Mouse (Mus musculus) MEL (cell line): Measurements from ENCODE around the gene Exoc6b. TPM values are rescaled to one million over a fixed set of nuclear protein-coding genes. Genes with fewer than 3 reads are reported as not detected.

Source experiments
- DNase-seq: peaks from one replicate; pipeline ENCODE4 v3.0.0; 2011; ENCODE audit warnings: low read depth, low spot score
- H3K27ac ChIP-seq: 2 replicates; pipeline ENCODE4 v1.5.1; 2012; ENCODE audit warnings: low read depth, mild to moderate bottlenecking, control low read depth, low read length, moderate library complexity; ENCODE audit not compliant: control insufficient read depth
- H3K27me3 ChIP-seq, 2 experiments: fragments of 150-350 bp in 1 of 2; sonication (generic) in 1 of 2; 2 replicates each; pipeline ENCODE4 v1.6.1; 2012; ENCODE audit warnings: low read length in 2 of 2, mild to moderate bottlenecking in 2 of 2, improper control_type of control experiment in 1 of 2, moderate library complexity in 1 of 2; ENCODE audit not compliant: insufficient read depth in 2 of 2, control insufficient read depth in 1 of 2
- H3K36me3 ChIP-seq, 2 experiments: 2 replicates each; pipeline ENCODE4 v1.6.1; 2012 to 2014; ENCODE audit warnings: low read length in 2 of 2, improper control_type of control experiment in 1 of 2, inconsistent platforms in 1 of 2, mild to moderate bottlenecking in 1 of 2; ENCODE audit not compliant: insufficient read depth in 2 of 2, control insufficient read depth in 1 of 2
- H3K4me1 ChIP-seq, 2 experiments: fragments of 150-350 bp in 1 of 2; sonication (generic) in 1 of 2; 2 replicates each; pipeline ENCODE4 v1.6.1; 2012; ENCODE audit warnings: low read length in 2 of 2, improper control_type of control experiment in 1 of 2, mild to moderate bottlenecking in 1 of 2; ENCODE audit not compliant: insufficient read depth in 2 of 2, control insufficient read depth in 1 of 2
- H3K4me3 ChIP-seq, 2 experiments: fragments of 150-350 bp in 1 of 2; sonication (generic) in 1 of 2; 2 replicates each; pipeline ENCODE4 v1.5.1; 2012; ENCODE audit warnings: low read depth in 2 of 2, low read length in 2 of 2, mild to moderate bottlenecking in 2 of 2, moderate library complexity in 2 of 2, control low read depth in 1 of 2, improper control_type of control experiment in 1 of 2; ENCODE audit not compliant: control insufficient read depth in 1 of 2, insufficient read depth in 1 of 2
- H3K79me2 ChIP-seq: 2 replicates; pipeline ENCODE4 v1.6.1; 2012; ENCODE audit warnings: mild to moderate bottlenecking, low read length, moderate library complexity; ENCODE audit not compliant: control insufficient read depth, poor library complexity, insufficient read depth
- H3K9ac ChIP-seq: 2 replicates; pipeline ENCODE4 v1.6.1; 2012; ENCODE audit warnings: low read depth, mild to moderate bottlenecking, control low read depth, low read length, moderate library complexity; ENCODE audit not compliant: control insufficient read depth, poor library complexity, severe bottlenecking
- H3K9me3 ChIP-seq: fragments of 150-350 bp; sonication (generic); replicated peaks from 2 replicates; pipeline ENCODE4 v1.6.1; 2012; ENCODE audit warnings: mild to moderate bottlenecking, low read length, improper control_type of control experiment, moderate library complexity; ENCODE audit not compliant: insufficient read depth
- CHD1 ChIP-seq: IDR thresholded peaks from 2 replicates; pipeline ENCODE4 v1.6.1; 2012; ENCODE audit warnings: low read depth, mild to moderate bottlenecking, inconsistent platforms, low read length, improper control_type of control experiment
- E2F4 ChIP-seq: IDR thresholded peaks from 2 replicates; pipeline ENCODE4 v1.6.1; 2011; ENCODE audit warnings: low read depth, low read length, improper control_type of control experiment, borderline replicate concordance
- ELF1 ChIP-seq: IDR thresholded peaks from 2 replicates; pipeline ENCODE4 v1.6.1; 2014; ENCODE audit warnings: low read depth, mild to moderate bottlenecking, inconsistent platforms, low read length, improper control_type of control experiment, moderate library complexity
- EP300 ChIP-seq, 2 experiments: IDR thresholded peaks; 2 replicates each; pipeline ENCODE4 v1.6.1; 2011; ENCODE audit warnings: improper control_type of control experiment in 2 of 2, low read length in 2 of 2, low read depth in 1 of 2, mild to moderate bottlenecking in 1 of 2
- GABPA ChIP-seq: IDR thresholded peaks from 2 replicates; pipeline ENCODE4 v1.6.1; 2012; ENCODE audit warnings: low read depth, mild to moderate bottlenecking, inconsistent platforms, low read length, improper control_type of control experiment, moderate library complexity
- GATA1 ChIP-seq: IDR thresholded peaks from 2 replicates; pipeline ENCODE4 v1.6.1; 2011; ENCODE audit warnings: low read depth, low read length, improper control_type of control experiment
- JUND ChIP-seq: IDR thresholded peaks from 2 replicates; pipeline ENCODE4 v1.6.1; 2011; ENCODE audit warnings: low read depth, mild to moderate bottlenecking, improper control_type of control experiment, low read length
- KAT2A ChIP-seq: conservative IDR thresholded peaks from 2 replicates; pipeline ENCODE4 v1.6.1; 2012; ENCODE audit warnings: low read depth, low read length, improper control_type of control experiment, inconsistent platforms
- MAFK ChIP-seq: IDR thresholded peaks from 2 replicates; pipeline ENCODE4 v1.6.1; 2011; ENCODE audit warnings: low read depth, mild to moderate bottlenecking, low read length, improper control_type of control experiment, borderline replicate concordance
- MAZ ChIP-seq: IDR thresholded peaks from 2 replicates; pipeline ENCODE4 v1.6.1; 2012; ENCODE audit warnings: low read depth, mild to moderate bottlenecking, inconsistent platforms, low read length, improper control_type of control experiment
- MXI1 ChIP-seq: IDR thresholded peaks from 2 replicates; pipeline ENCODE4 v1.6.1; 2011; ENCODE audit warnings: mild to moderate bottlenecking, low read depth, low read length, improper control_type of control experiment
- NELFE ChIP-seq: IDR thresholded peaks from 2 replicates; pipeline ENCODE4 v1.6.1; 2011; ENCODE audit warnings: low read depth, low read length, improper control_type of control experiment
- RAD21 ChIP-seq: IDR thresholded peaks from 2 replicates; pipeline ENCODE4 v1.6.1; 2011; ENCODE audit warnings: mild to moderate bottlenecking, low read depth, low read length, improper control_type of control experiment
- RCOR1 ChIP-seq: IDR thresholded peaks from 2 replicates; pipeline ENCODE4 v1.6.1; 2012; ENCODE audit warnings: low read depth, mild to moderate bottlenecking, inconsistent platforms, low read length, improper control_type of control experiment
- TAL1 ChIP-seq: IDR thresholded peaks from 2 replicates; pipeline ENCODE4 v1.6.1; 2012; ENCODE audit warnings: mild to moderate bottlenecking, inconsistent platforms, low read length, moderate library complexity, mixed read lengths
- TBP ChIP-seq: IDR thresholded peaks from 2 replicates; pipeline ENCODE4 v1.8.0; 2011; ENCODE audit warnings: low read depth, low read length, improper control_type of control experiment
- TCF12 ChIP-seq: IDR thresholded peaks from 2 replicates; pipeline ENCODE4 v1.6.1; 2014; ENCODE audit warnings: low read depth, mild to moderate bottlenecking, inconsistent platforms, low read length, improper control_type of control experiment, moderate library complexity
- USF1 ChIP-seq: IDR thresholded peaks from 2 replicates; pipeline ENCODE4 v1.6.1; 2014; ENCODE audit warnings: low read depth, mild to moderate bottlenecking, inconsistent platforms, low read length, improper control_type of control experiment, moderate library complexity
- ZC3H11A ChIP-seq: IDR thresholded peaks from 2 replicates; pipeline ENCODE4 v1.6.1; 2012; ENCODE audit warnings: low read depth, mild to moderate bottlenecking, inconsistent platforms, low read length, improper control_type of control experiment
- ZNF384 ChIP-seq: IDR thresholded peaks from 2 replicates; pipeline ENCODE4 v1.6.1; 2012; ENCODE audit warnings: low read depth, mild to moderate bottlenecking, inconsistent platforms, low read length, improper control_type of control experiment
- polyA plus RNA-seq, 2 experiments: library from polyadenylated mRNA; stranded (reverse) in 1 of 2; unstranded in 1 of 2; fragments of >175 nt in 1 of 2; fragments of >200 nt in 1 of 2; gene quantifications; 2 replicates each; pipeline versions ENCODE4 v1.2.1 to v1.2.4; 2012; ENCODE audit warnings: low replicate concordance in 2 of 2, low read depth in 1 of 2; ENCODE audit not compliant: insufficient read length in 2 of 2, insufficient read depth in 1 of 2, missing spikeins in 1 of 2
- total RNA-seq: library from RNA; depleted of rRNA; stranded (reverse); fragments of 300-350 nt; gene quantifications from 2 replicates; pipeline ENCODE4 v1.2.3, GENCODE M21; 2012

Gene Exoc6b
- total and polyA plus RNA-seq, 3 experiments = 3.4 to 6.5 TPM; not detected in 1

GRCm38 (mm10) chr6:84656680-84657079 is 412.6 kb downstream of the Exoc6b start:
- peak; percentile 13 for DNase-seq
- Histone ChIP-seq H3K4me3 (no peak overlapping the region), H3K79me2 (no peaks in the 10 kb centered on the region), H3K27ac (no peak overlapping the region), H3K9ac (no peak overlapping the region), H3K9me3 (no peaks in the 10 kb centered on the region), H3K27me3 (no peaks in the 10 kb centered on the region), H3K36me3 (peaks cover 0 to 12% of the 10 kb centered on the region in 2 experiments; a peak in 2 of 4 replicates), H3K4me1 (peaks cover 5 to 10% of the 10 kb centered on the region in 2 experiments)
- peak in 1 of 2 experiments; percentile 21; a peak in 2 of 4 replicates for TF ChIP-seq EP300 (IDR thresholded peaks at IDR 0.05; ENCODE audit: low read depth in 1 of 2, low read length in 2 of 2)
- TF ChIP-seq GATA1 = 0 out of 2 replicates have a peak, but pooled peaks have one; percentile 39
- no peak for TF ChIP-seq JUND

GRCm38 (mm10) chr6:84651902-84652301 is 417.4 kb downstream of the Exoc6b start:
- Histone ChIP-seq H3K4me3 (no peak overlapping the region), H3K36me3 (peaks cover 0 to 3% of the 10 kb centered on the region in 2 experiments; a peak in 2 of 4 replicates)
- no peak for DNase-seq

GRCm38 (mm10) chr6:84647197-84647596 is 422.1 kb downstream of the Exoc6b start:
- Histone ChIP-seq H3K36me3 (no peaks in the 10 kb centered on the region), H3K79me2 (no peaks in the 10 kb centered on the region), H3K27ac (no peak overlapping the region), H3K9ac (no peak overlapping the region), H3K4me3 (no peak overlapping the region)
- no peak for DNase-seq
- TF ChIP-seq USF1 = no peak
- TF ChIP-seq EP300 (IDR thresholded peaks at IDR 0.05; ENCODE audit: low read depth in 1 of 2, low read length in 2 of 2) = no peak
- TF ChIP-seq NELFE = no peak
- TF ChIP-seq GABPA = no peak
- TF ChIP-seq TBP = no peak
- TF ChIP-seq, all 39 proteins: peak for 0
- Histone ChIP-seq H3K4me1 (no peaks in the 10 kb centered on the region), H3K9me3 (no peaks in the 10 kb centered on the region), H3K27me3 (no peaks in the 10 kb centered on the region)

More at GRCm38 (mm10) chr6:84651902-84652301, 417.4 kb downstream of the Exoc6b start:
- no peaks in the 10 kb centered on the region for H3K79me2 ChIP-seq
- TF ChIP-seq RAD21 (no peak), MXI1 (no peak), MAFK (no peak), MAZ (no peak), ZNF384 (no peak), CHD1 (no peak), ELF1 (no peak), TAL1 (no peak), EP300 (IDR thresholded peaks at IDR 0.05; ENCODE audit: low read depth in 1 of 2, low read length in 2 of 2) (no peak), TCF12 (no peak), KAT2A (no peak), RCOR1 (no peak), E2F4 (no peak), ZC3H11A (no peak)
- H3K27me3 ChIP-seq = no peaks in the 10 kb centered on the region
- H3K9ac ChIP-seq = no peak overlapping the region
- H3K4me1 ChIP-seq = peaks cover 0 to 5% of the 10 kb centered on the region in 2 experiments; a peak in 2 of 4 replicates
- H3K27ac ChIP-seq = no peak overlapping the region
- no peaks in the 10 kb centered on the region for H3K9me3 ChIP-seq
